1 mouse cellular context compared by ENCODE assay signal in the genomic region with DNA sequence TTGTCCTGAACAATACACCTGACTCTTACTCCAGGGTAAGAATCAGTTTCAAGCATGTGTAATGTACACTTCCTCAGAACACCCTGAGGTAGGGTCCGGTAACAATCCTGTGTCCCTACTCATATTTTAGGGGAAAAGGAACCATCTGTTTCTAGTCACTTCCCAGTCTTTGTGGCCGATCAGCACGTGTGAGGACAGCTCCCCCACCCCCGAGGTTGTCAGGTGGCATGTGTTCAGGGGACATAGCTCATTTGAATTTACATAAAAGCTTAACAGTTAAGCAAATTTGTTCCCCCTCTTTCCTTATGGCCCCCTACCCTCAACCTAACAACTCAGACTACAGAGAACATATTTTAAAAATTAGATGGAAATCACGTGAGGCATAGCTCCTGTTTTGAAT.
TF ChIP-seq lines count a peak whose summit lies in the region.

No protein-coding gene starts in this region.

TF ChIP-seq in MEL, 35 proteins besides CTCF, POLR2A, EP300 and RAD21 (continued from another document):
- TF ChIP-seq MXI1 (IDR thresholded peaks at IDR 0.05; ENCODE audit: low read depth, low read length) (peak; percentile 75), UBTF (IDR thresholded peaks at IDR 0.05; ENCODE audit: borderline replicate concordance, insufficient read depth, low read depth, low read length) (no peak), MYC (IDR thresholded peaks at IDR 0.05; ENCODE audit: low read depth, low read length) (no peak), MAZ (IDR thresholded peaks at IDR 0.05; ENCODE audit: low read depth, low read length) (no peak), TAL1 (IDR thresholded peaks at IDR 0.05; ENCODE audit: low read length) (no peak), HCFC1 (IDR thresholded peaks at IDR 0.05; ENCODE audit: low read depth, low read length) (0 out of 2 replicates have a peak, but pooled peaks have one; percentile 2), ZMIZ1 (IDR thresholded peaks at IDR 0.05; ENCODE audit: low read depth, low read length) (no peak), CHD2 (IDR thresholded peaks at IDR 0.05; ENCODE audit: low read length) (no peak), ETS1 (IDR thresholded peaks at IDR 0.05; ENCODE audit: low read depth, low read length) (0 out of 2 replicates have a peak, but pooled peaks have one; percentile 2), GATA1 (IDR thresholded peaks at IDR 0.05; ENCODE audit: low read depth, low read length) (no peak), RCOR1 (IDR thresholded peaks at IDR 0.05; ENCODE audit: low read depth, low read length) (no peak), ELF1 (IDR thresholded peaks at IDR 0.05; ENCODE audit: low read depth, low read length) (no peak), CHD1 (IDR thresholded peaks at IDR 0.05; ENCODE audit: low read depth, low read length) (no peak; the same call in 1 of the 2 replicates), E2F4 (IDR thresholded peaks at IDR 0.05; ENCODE audit: borderline replicate concordance, low read depth, low read length) (no peak), USF1 (IDR thresholded peaks at IDR 0.05; ENCODE audit: low read depth, low read length) (peak; percentile 12; the same call in 1 of the 2 replicates), SIN3A (IDR thresholded peaks at IDR 0.05; ENCODE audit: low read length) (peak; percentile 28; the same call in 1 of the 2 replicates), TCF12 (IDR thresholded peaks at IDR 0.05; ENCODE audit: low read depth, low read length) (no peak), ZKSCAN1 (IDR thresholded peaks at IDR 0.05; ENCODE audit: low read depth, low read length) (no peak), POLR2AphosphoS2 (IDR thresholded peaks at IDR 0.05; ENCODE audit: low read length) (no peak), BHLHE40 (IDR thresholded peaks at IDR 0.05; ENCODE audit: borderline replicate concordance, low read depth, low read length) (peak; percentile 39; the same call in 1 of the 2 replicates)
TF ChIP-seq in MEL: peak in this region for 6.
